Mouse (Mus musculus) ES-E14 (cell line): ENCODE results near the gene Gja6. TPM values are rescaled to one million over a fixed set of nuclear protein-coding genes. Genes with fewer than 3 reads are reported as not detected.

Experiments used
- DNase-seq: peaks from one replicate; pipeline ENCODE4 v3.0.0-alpha.2; 2013; ENCODE audit warnings: low read depth, low spot score
- H3K27ac ChIP-seq: 2 replicates; pipeline ENCODE4 v1.5.1; 2012; ENCODE audit warnings: low read depth, mild to moderate bottlenecking, low read length, moderate library complexity, mixed read lengths; ENCODE audit not compliant: poor library complexity, insufficient read depth, severe bottlenecking
- H3K36me3 ChIP-seq: 2 replicates; pipeline ENCODE4 v1.6.1; 2012; ENCODE audit warnings: mild to moderate bottlenecking, low read length, moderate library complexity, mixed read lengths; ENCODE audit not compliant: control insufficient read depth, poor library complexity, insufficient read depth, severe bottlenecking
- H3K4me1 ChIP-seq, 2 experiments: fragments of 150-350 bp in 1 of 2; sonication (generic) in 1 of 2; 2 replicates each; pipeline ENCODE4 v1.6.1; 2012; ENCODE audit warnings: low read length in 2 of 2, mild to moderate bottlenecking in 1 of 2, mixed read lengths in 1 of 2; ENCODE audit not compliant: control insufficient read depth in 2 of 2, insufficient read depth in 2 of 2, poor library complexity in 1 of 2
- H3K4me3 ChIP-seq, 2 experiments: fragments of 150-350 bp in 1 of 2; sonication (generic) in 1 of 2; 2 replicates each; pipeline ENCODE4 v1.5.1; 2012; ENCODE audit warnings: low read length in 2 of 2, low read depth in 1 of 2, mild to moderate bottlenecking in 1 of 2, mixed read lengths in 1 of 2; ENCODE audit not compliant: insufficient read depth in 1 of 2, poor library complexity in 1 of 2, severe bottlenecking in 1 of 2
- H3K9ac ChIP-seq: 2 replicates; pipeline ENCODE4 v1.6.1; 2012; ENCODE audit warnings: low read depth, mild to moderate bottlenecking, low read length, mixed read lengths; ENCODE audit not compliant: poor library complexity, insufficient read depth, severe bottlenecking
- H3K9me3 ChIP-seq: fragments of 150-350 bp; sonication (generic); 2 replicates; pipeline ENCODE4 v1.6.1; 2012; ENCODE audit warnings: low read depth, mild to moderate bottlenecking, low read length; ENCODE audit not compliant: control insufficient read depth, insufficient read depth
- CHD2 ChIP-seq: IDR thresholded peaks from 2 replicates; pipeline ENCODE4 v1.6.1; 2014; ENCODE audit warnings: mild to moderate bottlenecking, low read depth, low read length, inconsistent platforms
- HCFC1 ChIP-seq: IDR thresholded peaks from 2 replicates; pipeline ENCODE4 v1.6.1; 2012; ENCODE audit warnings: low read length, inconsistent platforms, borderline replicate concordance; ENCODE audit not compliant: insufficient read depth
- MAFK ChIP-seq: IDR thresholded peaks from 2 replicates; pipeline ENCODE4 v1.6.1; 2014; ENCODE audit warnings: mild to moderate bottlenecking, low read depth, low read length, inconsistent platforms; ENCODE audit not compliant: insufficient read depth
- in situ Hi-C, 2 experiments: fragments of 600-800 bp; cut with MboI; formaldehyde crosslinking; loops; one replicate each; pipeline ENCODE4 v1.15.1; 2025; ENCODE audit warnings: low sequenced_read_pairs in 2 of 2, inconsistent platforms in 1 of 2; ENCODE audit not compliant: unreplicated experiment in 2 of 2
- total RNA-seq: library from RNA; depleted of rRNA; stranded (reverse); fragments of 300-350 nt; gene quantifications from 2 replicates; pipeline ENCODE4 v1.2.3, GENCODE M21; 2012; rRNA removed

Gene Gja6
- total RNA-seq, 1 experiment, result 0.58 TPM

GRCm38 (mm10) chrX:160863689-160864383, 43.0 kb downstream of the Gja6 start:
- in situ Hi-C loops, result no loop called here
- Histone ChIP-seq H3K4me1 (no peaks in the 10 kb centered on the region), H3K36me3 (no peaks in the 10 kb centered on the region), H3K9me3 (no peaks in the 10 kb centered on the region), H3K27ac (no peak overlapping the region), H3K4me3 (no peak overlapping the region), H3K9ac (no peak overlapping the region)
- DNase-seq, result no peak
- TF ChIP-seq MAFK, result no peak
- TF ChIP-seq HCFC1, result no peak
- TF ChIP-seq CHD2, result no peak

Other genes starting within 250 kb of the Gja6 start
- 0.21 and 1.2 TPM in 2 replicates for gene Ppef1, start 171.3 kb downstream of the Gja6 start, total RNA-seq
- 0.05 and 0.09 TPM in 2 replicates for gene Rs1, start 139.0 kb downstream of the Gja6 start, total RNA-seq
- gene Cdkl5, start 87.7 kb upstream of the Gja6 start, total RNA-seq, result 4.0 and 4.3 TPM in 2 replicates
- 2.0 and 7.8 TPM in 2 replicates for gene Scml2, start 210.1 kb upstream of the Gja6 start, total RNA-seq